Mouse (Mus musculus) myocyte (in vitro differentiated cells): ENCODE measurements at regions not wholly inside any gene's neighbourhood (a gene's known extent, or its start where the extent isn't known, plus 50 kb on each side); places are given as distances from the start of the nearest gene placed in this dataset.

Experiments used
- H3K27me3 ChIP-seq: one replicate; pipeline ENCODE4 v1.6.1; 2011; ENCODE audit not compliant: control insufficient read depth, insufficient read depth, insufficient read length
- H3K36me3 ChIP-seq: one replicate; pipeline ENCODE4 v1.6.1; 2011; ENCODE audit not compliant: control insufficient read depth, insufficient read depth
- H3K4me2 ChIP-seq: one replicate; pipeline ENCODE4 v1.6.1; 2011; ENCODE audit warnings: low read depth, control low read depth
- H3K4me3 ChIP-seq: one replicate; pipeline ENCODE4 v1.5.1; 2011; ENCODE audit warnings: mild to moderate bottlenecking, control low read depth, moderate library complexity
- H3K79me2 ChIP-seq: one replicate; pipeline ENCODE4 v1.6.1; 2011; ENCODE audit not compliant: control insufficient read depth, insufficient read depth
- H3ac ChIP-seq: one replicate; pipeline ENCODE4 v1.6.1; 2011; ENCODE audit not compliant: control insufficient read depth, insufficient read length
- CEBPB ChIP-seq: IDR thresholded peaks from 2 replicates; pipeline ENCODE4 v1.6.1; 2011; ENCODE audit warnings: mild to moderate bottlenecking, moderate library complexity; ENCODE audit not compliant: poor library complexity, insufficient read depth, severe bottlenecking
- E2F4 ChIP-seq: IDR thresholded peaks from one replicate; pipeline ENCODE4 v1.6.1; 2011; ENCODE audit warnings: mild to moderate bottlenecking, control low read depth, moderate library complexity; ENCODE audit not compliant: insufficient read depth
- MAX ChIP-seq: IDR thresholded peaks from one replicate; pipeline ENCODE4 v1.6.1; 2011; ENCODE audit warnings: low read depth, mild to moderate bottlenecking, control low read depth
- MYOD1 ChIP-seq, 3 experiments: IDR thresholded peaks; one replicate each; pipeline ENCODE4 v1.6.1; 2011; ENCODE audit warnings: control low read depth in 2 of 3, low read depth in 2 of 3, mild to moderate bottlenecking in 2 of 3, moderate library complexity in 1 of 3; ENCODE audit not compliant: insufficient read length in 2 of 3, control insufficient read depth in 1 of 3
- MYOG ChIP-seq, 3 experiments: IDR thresholded peaks; one replicate each; pipeline ENCODE4 v1.6.1; 2011; ENCODE audit warnings: control low read depth in 2 of 3, low read depth in 2 of 3, mild to moderate bottlenecking in 2 of 3; ENCODE audit not compliant: insufficient read length in 2 of 3, control insufficient read depth in 1 of 3, insufficient read depth in 1 of 3
- POLR2A ChIP-seq: IDR thresholded peaks from one replicate; pipeline ENCODE4 v1.6.1; 2011; ENCODE audit warnings: low read depth, mild to moderate bottlenecking, control low read depth, moderate library complexity; ENCODE audit not compliant: insufficient read length
- POLR2AphosphoS2 ChIP-seq: IDR thresholded peaks from one replicate; pipeline ENCODE4 v1.6.1; 2011; ENCODE audit warnings: low read depth, control low read depth; ENCODE audit not compliant: insufficient read length
- REST ChIP-seq: IDR thresholded peaks from one replicate; pipeline ENCODE4 v1.6.1; 2011; ENCODE audit warnings: mild to moderate bottlenecking, control low read depth, moderate library complexity; ENCODE audit not compliant: insufficient read depth, insufficient read length
- SRF ChIP-seq: IDR thresholded peaks from one replicate; pipeline ENCODE4 v1.6.1; 2011; ENCODE audit warnings: low read depth; ENCODE audit not compliant: control insufficient read depth, insufficient read length
- TCF12 ChIP-seq: IDR thresholded peaks from one replicate; pipeline ENCODE4 v1.6.1; 2011; ENCODE audit warnings: mild to moderate bottlenecking, control low read depth; ENCODE audit not compliant: poor library complexity, insufficient read depth, severe bottlenecking
- TCF3 ChIP-seq: IDR thresholded peaks from one replicate; pipeline ENCODE4 v1.6.1; 2011; ENCODE audit warnings: low read depth, control low read depth; ENCODE audit not compliant: insufficient read length
- USF1 ChIP-seq: IDR thresholded peaks from one replicate; pipeline ENCODE4 v1.6.1; 2011; ENCODE audit warnings: low read depth, mild to moderate bottlenecking, control low read depth, moderate library complexity

DNA sequence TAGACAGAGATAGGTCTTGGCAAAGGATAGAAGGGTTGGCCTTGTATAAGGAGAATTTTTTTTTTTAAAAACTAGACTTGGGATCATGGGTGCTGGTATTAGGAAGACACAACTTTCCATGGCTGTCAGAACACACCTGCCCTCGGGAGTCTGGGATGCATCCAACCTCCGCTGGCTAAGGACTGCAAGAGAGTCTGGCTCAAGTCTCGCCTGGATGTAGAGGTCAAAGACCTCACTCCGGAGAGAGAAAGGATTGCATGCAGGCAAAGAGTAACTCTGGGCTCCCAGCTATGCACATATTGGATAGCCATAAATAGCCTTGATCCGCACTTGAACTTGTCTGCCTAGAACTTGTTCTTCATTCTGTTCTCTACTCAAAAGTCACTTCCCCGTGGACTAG lies 306.2 kb downstream of the Foxo1 start:
- H3ac ChIP-seq, result no peak overlapping the region
- TF ChIP-seq MYOG (IDR thresholded peaks at IDR 0.05; ENCODE audit: control insufficient read depth in 1 of 3, insufficient read depth in 1 of 3, insufficient read length in 2 of 3, low read depth in 2 of 3) (no peak), MYOD1 (IDR thresholded peaks at IDR 0.05; ENCODE audit: control insufficient read depth in 1 of 3, insufficient read length in 2 of 3, low read depth in 2 of 3) (no peak), POLR2A (no peak), TCF3 (no peak), TCF12 (no peak), REST (no peak), USF1 (no peak), E2F4 (no peak), SRF (no peak), POLR2AphosphoS2 (no peak), CEBPB (no peak), MAX (no peak)
- H3K36me3 ChIP-seq, result no peaks in the 10 kb centered on the region
- H3K4me3 ChIP-seq, result no peak overlapping the region
- no peaks in the 10 kb centered on the region for H3K27me3 ChIP-seq
- no peak overlapping the region for H3K4me2 ChIP-seq
- H3K79me2 ChIP-seq, result no peaks in the 10 kb centered on the region

- no peak overlapping the region for H3ac ChIP-seq
- no peak overlapping the region for H3K4me2 ChIP-seq
- TF ChIP-seq SRF (no peak), MYOG (IDR thresholded peaks at IDR 0.05; ENCODE audit: control insufficient read depth in 1 of 3, insufficient read depth in 1 of 3, insufficient read length in 2 of 3, low read depth in 2 of 3) (peak in 2 of 3 experiments; percentile 30 to 64), TCF12 (peak; percentile 48), POLR2AphosphoS2 (no peak), E2F4 (no peak), MYOD1 (IDR thresholded peaks at IDR 0.05; ENCODE audit: control insufficient read depth in 1 of 3, insufficient read length in 2 of 3, low read depth in 2 of 3) (peak in 2 of 3 experiments; percentile 80 to 81), MAX (no peak), USF1 (no peak), CEBPB (no peak)
- no peaks in the 10 kb centered on the region for H3K36me3 ChIP-seq
- H3K79me2 ChIP-seq, result no peaks in the 10 kb centered on the region
- no peak overlapping the region for H3K4me3 ChIP-seq
- no peaks in the 10 kb centered on the region for H3K27me3 ChIP-seq
These were observed 305.7 kb downstream of the Foxo1 start for GRCm38 (mm10) chr3:52573806-52574205.

- Histone ChIP-seq H3ac (no peak overlapping the region), H3K4me2 (no peak overlapping the region), H3K79me2 (no peaks in the 10 kb centered on the region), H3K27me3 (no peaks in the 10 kb centered on the region), H3K4me3 (no peak overlapping the region), H3K36me3 (no peaks in the 10 kb centered on the region)
- no peak for TF ChIP-seq MYOG (IDR thresholded peaks at IDR 0.05; ENCODE audit: control insufficient read depth in 1 of 3, insufficient read depth in 1 of 3, insufficient read length in 2 of 3, low read depth in 2 of 3)
- no peak for TF ChIP-seq MAX
- no peak for TF ChIP-seq TCF12
- no peak for TF ChIP-seq SRF
- TF ChIP-seq USF1, result no peak
- TF ChIP-seq REST, result no peak
- TF ChIP-seq MYOD1 (IDR thresholded peaks at IDR 0.05; ENCODE audit: control insufficient read depth in 1 of 3, insufficient read length in 2 of 3, low read depth in 2 of 3), result no peak
These were observed 304.7 kb downstream of the Foxo1 start for GRCm38 (mm10) chr3:52572514-52573485.

GRCm38 (mm10) chr3:52567606-52568372 lies 299.7 kb downstream of the Foxo1 start:
- H3K27me3 ChIP-seq, result no peaks in the 10 kb centered on the region
- no peak overlapping the region for H3K4me2 ChIP-seq
- no peaks in the 10 kb centered on the region for H3K79me2 ChIP-seq
- H3ac ChIP-seq, result no peak overlapping the region
- TF ChIP-seq USF1 (no peak), POLR2AphosphoS2 (no peak), CEBPB (no peak), SRF (no peak), POLR2A (no peak), TCF12 (no peak), MAX (no peak), E2F4 (no peak), TCF3 (no peak), MYOG (IDR thresholded peaks at IDR 0.05; ENCODE audit: control insufficient read depth in 1 of 3, insufficient read depth in 1 of 3, insufficient read length in 2 of 3, low read depth in 2 of 3) (no peak), REST (no peak), MYOD1 (IDR thresholded peaks at IDR 0.05; ENCODE audit: control insufficient read depth in 1 of 3, insufficient read length in 2 of 3, low read depth in 2 of 3) (no peak)
- H3K36me3 ChIP-seq, result no peaks in the 10 kb centered on the region
- no peak overlapping the region for H3K4me3 ChIP-seq
